Mouse (Mus musculus): ENCODE data around the gene Capzb. TPM values are rescaled to one million over a fixed set of nuclear protein-coding genes. Genes with fewer than 3 reads are reported as not detected.

Gene Capzb
- polyA plus RNA-seq, 1 experiment: 172 TPM

GRCm38 (mm10) chr4:139202556-139202955 lies 9.9 kb downstream of the Capzb start:
- peaks cover 51% of the 10 kb centered on the region for H3K4me1 ChIP-seq (ENCODE audit: control insufficient read depth, insufficient read depth, low read length)
- 25% methylated on average over 7 of the region's 7 CpGs for WGBS
- no peak overlapping the region for H3K4me3 ChIP-seq (replicated peaks; ENCODE audit: extremely low read depth, low read depth, low read length)
- TF ChIP-seq CTCF (IDR thresholded peaks at IDR 0.05; ENCODE audit: insufficient read depth, low read length) (no peak), POLR2A (IDR thresholded peaks at IDR 0.05; ENCODE audit: borderline replicate concordance, extremely low read depth, low read depth, low read length) (no peak)
- peak; percentile 14 for DNase-seq

DNA sequence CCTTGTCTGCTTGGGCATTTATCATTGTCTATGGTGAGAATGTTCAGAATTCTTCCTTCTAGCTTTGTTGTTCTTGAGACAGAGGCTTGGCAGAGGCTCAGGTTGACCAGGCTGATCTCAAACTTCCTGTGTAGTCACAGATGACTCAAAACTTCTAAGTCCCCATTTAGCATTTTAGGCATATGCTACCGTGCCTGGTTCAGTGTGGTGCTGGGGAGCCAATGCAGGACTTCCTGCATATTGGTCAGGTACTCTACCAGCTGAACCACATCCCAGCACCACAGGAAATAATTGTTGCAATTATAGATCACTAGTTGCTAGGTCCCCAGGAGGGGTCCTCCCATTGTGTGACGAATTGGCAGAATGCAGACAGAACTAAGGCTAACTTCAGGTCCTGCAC lies 10.7 kb downstream of the Capzb start:
- peak; percentile 23 for DNase-seq
- TF ChIP-seq CTCF (IDR thresholded peaks at IDR 0.05; ENCODE audit: insufficient read depth, low read length): no peak
- TF ChIP-seq POLR2A (IDR thresholded peaks at IDR 0.05; ENCODE audit: borderline replicate concordance, extremely low read depth, low read depth, low read length): no peak

GRCm38 (mm10) chr4:139205842-139206241 lies 13.1 kb downstream of the Capzb start:
- 42% methylated on average over 5 of the region's 5 CpGs for WGBS
- H3K4me1 ChIP-seq (ENCODE audit: control insufficient read depth, insufficient read depth, low read length): peaks cover 59% of the 10 kb centered on the region
- DNase-seq: no peak
- no peak overlapping the region for H3K4me3 ChIP-seq (replicated peaks; ENCODE audit: extremely low read depth, low read depth, low read length)
- TF ChIP-seq POLR2A (IDR thresholded peaks at IDR 0.05; ENCODE audit: borderline replicate concordance, extremely low read depth, low read depth, low read length) (no peak), CTCF (IDR thresholded peaks at IDR 0.05; ENCODE audit: insufficient read depth, low read length) (peak; percentile 40)

More for the DNA sequence above, 10.7 kb downstream of the Capzb start:
- 20% methylated on average over 2 of the region's 2 CpGs for WGBS
- H3K4me1 ChIP-seq (ENCODE audit: control insufficient read depth, insufficient read depth, low read length): peaks cover 50% of the 10 kb centered on the region
- no peak overlapping the region for H3K4me3 ChIP-seq (replicated peaks; ENCODE audit: extremely low read depth, low read depth, low read length)

GRCm38 (mm10) chr4:139206353-139207045 lies 13.8 kb downstream of the Capzb start:
- Histone ChIP-seq H3K4me1 (ENCODE audit: control insufficient read depth, insufficient read depth, low read length) (peaks cover 56% of the 10 kb centered on the region), H3K4me3 (replicated peaks; ENCODE audit: extremely low read depth, low read depth, low read length) (no peak overlapping the region)
- no peak for TF ChIP-seq CTCF (IDR thresholded peaks at IDR 0.05; ENCODE audit: insufficient read depth, low read length)
- TF ChIP-seq POLR2A (IDR thresholded peaks at IDR 0.05; ENCODE audit: borderline replicate concordance, extremely low read depth, low read depth, low read length): no peak
- WGBS: 72% methylated on average over 8 of the region's 8 CpGs
- no peak for DNase-seq

DNA sequence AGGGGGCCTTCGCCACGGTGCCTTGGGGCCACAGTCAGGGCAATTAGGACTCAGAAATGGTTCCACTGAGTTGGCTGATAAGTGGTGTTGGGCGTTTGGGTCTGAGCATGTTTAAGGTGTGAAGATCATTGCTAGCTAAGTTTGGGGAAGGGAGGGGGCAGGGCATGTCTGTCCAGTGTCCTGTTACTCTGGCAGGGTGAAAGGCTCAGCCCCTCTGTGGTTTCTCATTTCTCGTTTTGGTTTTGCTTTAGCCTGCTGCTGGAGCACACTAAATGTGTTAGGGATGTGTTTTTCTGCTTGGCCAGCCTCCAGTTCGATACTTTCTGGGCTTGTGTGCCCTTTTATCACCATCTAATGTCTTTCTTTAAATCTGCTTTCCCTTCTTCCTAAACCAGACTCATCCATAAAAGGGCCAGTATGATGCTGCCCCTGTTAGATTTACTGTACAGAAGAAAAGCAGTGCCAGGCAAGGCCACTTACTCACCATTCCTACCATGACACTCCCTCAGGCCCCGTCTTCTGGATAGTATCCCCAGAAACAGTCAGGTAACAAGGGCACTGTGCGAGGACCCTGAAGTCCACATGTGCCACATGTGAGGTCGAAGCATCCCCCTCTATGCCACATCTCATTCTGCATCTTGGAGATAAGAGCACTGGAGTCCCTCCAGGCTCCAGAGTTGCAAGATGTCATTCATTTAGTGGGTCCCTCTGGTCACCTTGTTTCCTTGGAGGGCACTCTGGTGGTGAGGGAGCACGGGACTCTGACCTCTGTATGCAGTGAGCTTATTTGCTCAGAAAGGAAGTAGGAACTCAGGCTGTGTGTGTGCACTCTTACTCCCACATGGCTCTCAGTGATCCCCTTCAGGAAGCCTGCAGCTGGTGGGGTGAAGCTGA lies 15.8 kb downstream of the Capzb start:
- no peak overlapping the region for H3K4me3 ChIP-seq (replicated peaks; ENCODE audit: extremely low read depth, low read depth, low read length)
- DNase-seq: no peak
- TF ChIP-seq CTCF (IDR thresholded peaks at IDR 0.05; ENCODE audit: insufficient read depth, low read length): no peak
- 29% methylated on average over 9 of the region's 9 CpGs for WGBS
- H3K4me1 ChIP-seq (ENCODE audit: control insufficient read depth, insufficient read depth, low read length): peaks cover 55% of the 10 kb centered on the region

DNA sequence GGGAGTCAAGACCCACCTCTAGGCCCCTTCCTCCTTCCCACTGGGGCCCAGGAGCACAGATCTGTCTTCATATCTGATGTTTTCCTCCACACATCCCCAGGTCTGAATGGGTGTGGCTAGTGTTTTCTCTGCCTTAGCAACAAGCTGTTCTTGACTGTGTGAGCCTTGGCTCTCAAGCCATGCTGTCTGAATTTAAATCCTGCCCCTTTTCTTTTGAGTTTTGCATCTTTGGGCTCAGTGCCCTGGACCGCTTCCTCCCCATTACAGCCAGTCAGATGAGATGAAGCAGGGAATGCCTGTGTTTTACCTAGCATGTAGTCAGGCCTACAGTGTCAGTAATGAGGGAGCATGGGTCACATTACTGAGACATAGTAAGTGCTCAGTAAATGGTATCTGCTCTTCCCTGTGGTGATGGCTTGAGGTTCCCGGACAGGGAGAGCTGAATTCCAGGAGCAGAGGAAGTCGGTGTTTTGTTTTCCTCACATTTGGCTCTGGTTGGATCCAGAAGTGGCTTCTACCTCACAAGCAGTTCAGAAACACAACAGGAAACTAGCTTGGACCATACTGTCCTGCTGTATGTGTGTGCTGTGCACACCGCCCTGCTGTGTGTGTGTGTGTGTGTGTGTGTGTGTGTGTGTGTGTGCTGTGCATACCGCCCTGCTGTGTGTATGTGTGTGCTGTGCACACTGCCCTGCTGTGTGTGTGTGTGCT lies 16.6 kb downstream of the Capzb start:
- H3K4me1 ChIP-seq (ENCODE audit: control insufficient read depth, insufficient read depth, low read length): peaks cover 57% of the 10 kb centered on the region
- no peak overlapping the region for H3K4me3 ChIP-seq (replicated peaks; ENCODE audit: extremely low read depth, low read depth, low read length)
- no peak for TF ChIP-seq POLR2A (IDR thresholded peaks at IDR 0.05; ENCODE audit: borderline replicate concordance, extremely low read depth, low read depth, low read length)
- 23% methylated on average over 5 of the region's 5 CpGs for whole genome bisulfite sequencing
- no peak for DNase-seq

GRCm38 (mm10) chr4:139211975-139212831 lies 19.5 kb downstream of the Capzb start:
- DNase-seq: peak; percentile 59
- no peak overlapping the region for H3K4me3 ChIP-seq (replicated peaks; ENCODE audit: extremely low read depth, low read depth, low read length)
- WGBS: 59% methylated on average over 17 of the region's 17 CpGs
- peaks cover 68% of the 10 kb centered on the region for H3K4me1 ChIP-seq (ENCODE audit: control insufficient read depth, insufficient read depth, low read length)
- TF ChIP-seq CTCF (IDR thresholded peaks at IDR 0.05; ENCODE audit: insufficient read depth, low read length) (0 out of 2 replicates have a peak, but pooled peaks have one; percentile 12), POLR2A (IDR thresholded peaks at IDR 0.05; ENCODE audit: borderline replicate concordance, extremely low read depth, low read depth, low read length) (no peak)

DNA sequence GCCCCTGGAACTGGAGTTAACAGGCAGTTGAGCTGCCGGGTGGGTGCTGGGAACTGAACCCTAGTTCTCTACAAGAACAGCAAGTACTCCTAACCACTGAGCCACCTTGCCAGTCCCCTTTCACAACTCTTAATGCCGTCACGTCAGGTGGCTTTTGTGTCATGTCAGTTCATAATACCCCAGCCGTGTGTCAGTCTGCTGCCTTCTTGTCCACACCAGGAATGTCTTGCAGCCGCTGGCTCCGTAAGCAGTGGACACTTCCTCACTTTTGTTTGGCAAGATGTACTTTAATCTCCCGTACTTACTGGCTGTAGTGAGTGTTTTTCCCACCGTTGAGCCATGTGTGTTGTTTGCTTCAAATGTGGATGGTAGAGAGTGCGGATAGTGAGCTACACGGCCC lies 20.4 kb downstream of the Capzb start:
- H3K4me1 ChIP-seq (ENCODE audit: control insufficient read depth, insufficient read depth, low read length): peaks cover 64% of the 10 kb centered on the region
- TF ChIP-seq POLR2A (IDR thresholded peaks at IDR 0.05; ENCODE audit: borderline replicate concordance, extremely low read depth, low read depth, low read length): no peak
- no peak for TF ChIP-seq CTCF (IDR thresholded peaks at IDR 0.05; ENCODE audit: insufficient read depth, low read length)
- 51% methylated on average over 10 of the region's 10 CpGs for WGBS
- H3K4me3 ChIP-seq (replicated peaks; ENCODE audit: extremely low read depth, low read depth, low read length): no peak overlapping the region
- no peak for DNase-seq

Data from lung, adult 2 months (tissue).